Mouse (Mus musculus): ENCODE measurements around the gene Msrb3.

GRCm38 (mm10) chr10:120928183-120928582 is 29.3 kb upstream of the Msrb3 start:
- TF ChIP-seq CTCF (IDR thresholded peaks at IDR 0.05 in 2 of 3, conservative IDR thresholded peaks at IDR 0.05 in 1 of 3; ENCODE audit: control insufficient read depth in 1 of 3, insufficient read depth in 1 of 3, low read depth in 2 of 3, low read length in 3 of 3, poor library complexity in 1 of 3, severe bottlenecking in 1 of 3), result no peak
- no peak for TF ChIP-seq ZNF384 (IDR thresholded peaks at IDR 0.05; ENCODE audit: low read depth, low read length)
- no peak for TF ChIP-seq EP300 (IDR thresholded peaks at IDR 0.05; ENCODE audit: low read depth in 1 of 2, low read length in 2 of 2)
- TF ChIP-seq CHD1 (IDR thresholded peaks at IDR 0.05; ENCODE audit: low read depth, low read length), result no peak
- TF ChIP-seq CHD2 (IDR thresholded peaks at IDR 0.05; ENCODE audit: low read length), result no peak
- no peak for TF ChIP-seq GATA1 (IDR thresholded peaks at IDR 0.05; ENCODE audit: low read depth, low read length)
- no peak for TF ChIP-seq RAD21 (IDR thresholded peaks at IDR 0.05; ENCODE audit: low read depth, low read length)
- no peak for TF ChIP-seq UBTF (IDR thresholded peaks at IDR 0.05; ENCODE audit: borderline replicate concordance, insufficient read depth, low read depth, low read length)
- TF ChIP-seq POLR2A (IDR thresholded peaks at IDR 0.05; ENCODE audit: control insufficient read depth in 1 of 2, insufficient read depth in 1 of 2, low read depth in 1 of 2, low read length in 2 of 2, poor library complexity in 1 of 2), result no peak
- no peak for TF ChIP-seq TAL1 (IDR thresholded peaks at IDR 0.05; ENCODE audit: low read length)
- no peak for TF ChIP-seq ZC3H11A (IDR thresholded peaks at IDR 0.05; ENCODE audit: low read depth, low read length)

Measured in MEL (cell line).